In genomic region chrX:135060184-135060583, GRCm38 (mm10) we compare ENCODE assay signal across 17 mouse cellular contexts.
"Had no signal": no experiment of that assay in that cellular context is flagged by ENCODE, and none has a peak within 500 bp of the region (broad histone marks: within the 10 kb centered on the region; RNA-seq: fewer than 3 reads in every experiment).

No protein-coding gene starts in this region.

- H3K27me3 ChIP-seq: lung, embryonic 15.5 days; neural tube, embryonic 12.5 days; stomach, embryonic 15.5 days had no signal

- H3K4me1 ChIP-seq: lung, embryonic 15.5 days; neural tube, embryonic 12.5 days; stomach, embryonic 15.5 days had no signal

- H3K9me3 ChIP-seq: lung, embryonic 15.5 days; neural tube, embryonic 12.5 days; stomach, embryonic 15.5 days had no signal

- ATAC-seq: liver, postnatal 0 days; lung, postnatal 0 days had no signal

- H3K4me2 ChIP-seq: lung, embryonic 15.5 days; midbrain, embryonic 11.5 days; neural tube, embryonic 12.5 days; stomach, embryonic 15.5 days had no signal

- H3K27ac ChIP-seq: lung, embryonic 15.5 days; macrophage; neural tube, embryonic 12.5 days; stomach, embryonic 15.5 days; stomach, postnatal 0 days had no signal

- H3K9ac ChIP-seq: liver, postnatal 0 days; lung, embryonic 15.5 days; neural tube, embryonic 12.5 days; stomach, embryonic 15.5 days had no signal

- DNase-seq: liver, postnatal 0 days; lung, adult 2 months; lung, postnatal 14 days; lung, postnatal 36 days; midbrain, embryonic 14.5 days; right cerebral cortex, postnatal 14 days; thymus, adult 2 months; thymus, postnatal 25 days; thymus, postnatal 4 days had no signal

- H3K36me3 ChIP-seq: lung, embryonic 15.5 days; neural tube, embryonic 12.5 days; stomach, embryonic 15.5 days had no signal

- H3K4me3 ChIP-seq: lung, embryonic 15.5 days; megakaryocyte, embryonic 14.5 days; neural tube, embryonic 12.5 days; stomach, embryonic 15.5 days had no signal
